Mouse (Mus musculus): Measurements from ENCODE around the gene Hira. TPM values are rescaled to one million over a fixed set of nuclear protein-coding genes. Genes with fewer than 3 reads are reported as not detected.

The Hira gene
- polyA plus RNA-seq, 1 experiment from 2014 or later: 8.0 TPM

- no peak for ATAC-seq (replicated peaks; ENCODE audit: extremely low read depth, insufficient read depth, low FRiP score)
- Histone ChIP-seq H3K4me1 (ENCODE audit: control insufficient read depth, insufficient read depth, low read length) (no peaks in the 10 kb centered on the region), H3K36me3 (ENCODE audit: control insufficient read depth, insufficient read depth) (peaks cover 17% of the 10 kb centered on the region), H3K9me3 (replicated peaks; ENCODE audit: control insufficient read depth, low read length) (no peaks in the 10 kb centered on the region), H3K4me3 (ENCODE audit: low read length) (no peak overlapping the region), H3K27me3 (ENCODE audit: control insufficient read depth, insufficient read depth, low read length) (no peaks in the 10 kb centered on the region), H3K4me2 (ENCODE audit: low read depth, low read length) (no peak overlapping the region), H3K9ac (ENCODE audit: low read length) (no peak overlapping the region), H3K27ac (ENCODE audit: low read length) (no peak overlapping the region)
- 70% methylated on average over 3 of the region's 3 CpGs for WGBS
Measured at GRCm38 (mm10) chr16:18895249-18895648, 18.4 kb downstream of the Hira start.

GRCm38 (mm10) chr16:18896429-18896828 lies 19.6 kb downstream of the Hira start:
- no peaks in the 10 kb centered on the region for H3K27me3 ChIP-seq (ENCODE audit: control insufficient read depth, insufficient read depth, low read length)
- 36% methylated on average over 10 of the region's 10 CpGs for WGBS
- H3K4me1 ChIP-seq (ENCODE audit: control insufficient read depth, insufficient read depth, low read length): no peaks in the 10 kb centered on the region
- no peak overlapping the region for H3K4me3 ChIP-seq (ENCODE audit: low read length)
- ATAC-seq (replicated peaks; ENCODE audit: extremely low read depth, insufficient read depth, low FRiP score): no peak
- H3K36me3 ChIP-seq (ENCODE audit: control insufficient read depth, insufficient read depth): peaks cover 24% of the 10 kb centered on the region
- no peak overlapping the region for H3K27ac ChIP-seq (ENCODE audit: low read length)
- H3K9me3 ChIP-seq (replicated peaks; ENCODE audit: control insufficient read depth, low read length): no peaks in the 10 kb centered on the region
- no peak overlapping the region for H3K4me2 ChIP-seq (ENCODE audit: low read depth, low read length)
- H3K9ac ChIP-seq (ENCODE audit: low read length): no peak overlapping the region

GRCm38 (mm10) chr16:18905648-18906047 lies 28.8 kb downstream of the Hira start:
- H3K9me3 ChIP-seq (replicated peaks; ENCODE audit: control insufficient read depth, low read length): no peaks in the 10 kb centered on the region
- H3K27ac ChIP-seq (ENCODE audit: low read length): no peak overlapping the region
- no peak overlapping the region for H3K4me2 ChIP-seq (ENCODE audit: low read depth, low read length)
- H3K4me3 ChIP-seq (ENCODE audit: low read length): no peak overlapping the region
- peaks cover 23% of the 10 kb centered on the region for H3K36me3 ChIP-seq (ENCODE audit: control insufficient read depth, insufficient read depth)
- H3K27me3 ChIP-seq (ENCODE audit: control insufficient read depth, insufficient read depth, low read length): no peaks in the 10 kb centered on the region
- H3K9ac ChIP-seq (ENCODE audit: low read length): no peak overlapping the region
- 87% methylated on average over 1 of the region's 1 CpGs for WGBS
- ATAC-seq (replicated peaks; ENCODE audit: extremely low read depth, insufficient read depth, low FRiP score): no peak
- H3K4me1 ChIP-seq (ENCODE audit: control insufficient read depth, insufficient read depth, low read length): no peaks in the 10 kb centered on the region

GRCm38 (mm10) chr16:18916064-18916463 lies 39.2 kb downstream of the Hira start:
- H3K27ac ChIP-seq (ENCODE audit: low read length): no peak overlapping the region
- 93% methylated on average over 4 of the region's 4 CpGs for WGBS
- H3K9ac ChIP-seq (ENCODE audit: low read length): no peak overlapping the region
- no peaks in the 10 kb centered on the region for H3K9me3 ChIP-seq (replicated peaks; ENCODE audit: control insufficient read depth, low read length)
- no peak overlapping the region for H3K4me2 ChIP-seq (ENCODE audit: low read depth, low read length)
- H3K27me3 ChIP-seq (ENCODE audit: control insufficient read depth, insufficient read depth, low read length): no peaks in the 10 kb centered on the region
- H3K4me3 ChIP-seq (ENCODE audit: low read length): no peak overlapping the region
- ATAC-seq (replicated peaks; ENCODE audit: extremely low read depth, insufficient read depth, low FRiP score): no peak
- peaks cover 49% of the 10 kb centered on the region for H3K36me3 ChIP-seq (ENCODE audit: control insufficient read depth, insufficient read depth)
- H3K4me1 ChIP-seq (ENCODE audit: control insufficient read depth, insufficient read depth, low read length): no peaks in the 10 kb centered on the region

- no peak overlapping the region for H3K4me3 ChIP-seq (ENCODE audit: low read length)
- peaks cover 65% of the 10 kb centered on the region for H3K36me3 ChIP-seq (ENCODE audit: control insufficient read depth, insufficient read depth)
- H3K27me3 ChIP-seq (ENCODE audit: control insufficient read depth, insufficient read depth, low read length): no peaks in the 10 kb centered on the region
- 83% methylated on average over 2 of the region's 2 CpGs for WGBS
- no peaks in the 10 kb centered on the region for H3K4me1 ChIP-seq (ENCODE audit: control insufficient read depth, insufficient read depth, low read length)
- H3K4me2 ChIP-seq (ENCODE audit: low read depth, low read length): no peak overlapping the region
- no peak for ATAC-seq (replicated peaks; ENCODE audit: extremely low read depth, insufficient read depth, low FRiP score)
- no peak overlapping the region for H3K9ac ChIP-seq (ENCODE audit: low read length)
- no peaks in the 10 kb centered on the region for H3K9me3 ChIP-seq (replicated peaks; ENCODE audit: control insufficient read depth, low read length)
- H3K27ac ChIP-seq (ENCODE audit: low read length): no peak overlapping the region
Measured at GRCm38 (mm10) chr16:18921771-18922170, 44.9 kb downstream of the Hira start.

- WGBS: 91% methylated on average over 1 of the region's 1 CpGs
- peaks cover 44% of the 10 kb centered on the region for H3K36me3 ChIP-seq (ENCODE audit: control insufficient read depth, insufficient read depth)
- no peaks in the 10 kb centered on the region for H3K27me3 ChIP-seq (ENCODE audit: control insufficient read depth, insufficient read depth, low read length)
- ATAC-seq (replicated peaks; ENCODE audit: extremely low read depth, insufficient read depth, low FRiP score): no peak
- H3K27ac ChIP-seq (ENCODE audit: low read length): no peak overlapping the region
- H3K4me1 ChIP-seq (ENCODE audit: control insufficient read depth, insufficient read depth, low read length): no peaks in the 10 kb centered on the region
- no peak overlapping the region for H3K4me2 ChIP-seq (ENCODE audit: low read depth, low read length)
- no peak overlapping the region for H3K9ac ChIP-seq (ENCODE audit: low read length)
- H3K4me3 ChIP-seq (ENCODE audit: low read length): no peak overlapping the region
- H3K9me3 ChIP-seq (replicated peaks; ENCODE audit: control insufficient read depth, low read length): no peaks in the 10 kb centered on the region
Measured at GRCm38 (mm10) chr16:18927963-18928362, 51.1 kb downstream of the Hira start.

GRCm38 (mm10) chr16:18938321-18939082 lies 61.7 kb downstream of the Hira start:
- 86% methylated on average over 5 of the region's 5 CpGs for WGBS
- H3K36me3 ChIP-seq (ENCODE audit: control insufficient read depth, insufficient read depth): peaks cover 41% of the 10 kb centered on the region
- H3K4me3 ChIP-seq (ENCODE audit: low read length): no peak overlapping the region
- no peak for ATAC-seq (replicated peaks; ENCODE audit: extremely low read depth, insufficient read depth, low FRiP score)
- H3K27ac ChIP-seq (ENCODE audit: low read length): no peak overlapping the region
- no peaks in the 10 kb centered on the region for H3K27me3 ChIP-seq (ENCODE audit: control insufficient read depth, insufficient read depth, low read length)
- no peak overlapping the region for H3K9ac ChIP-seq (ENCODE audit: low read length)
- H3K4me1 ChIP-seq (ENCODE audit: control insufficient read depth, insufficient read depth, low read length): no peaks in the 10 kb centered on the region
- no peaks in the 10 kb centered on the region for H3K9me3 ChIP-seq (replicated peaks; ENCODE audit: control insufficient read depth, low read length)
- H3K4me2 ChIP-seq (ENCODE audit: low read depth, low read length): no peak overlapping the region

- peaks cover 36% of the 10 kb centered on the region for H3K36me3 ChIP-seq (ENCODE audit: control insufficient read depth, insufficient read depth)
- no peaks in the 10 kb centered on the region for H3K27me3 ChIP-seq (ENCODE audit: control insufficient read depth, insufficient read depth, low read length)
- ATAC-seq (replicated peaks; ENCODE audit: extremely low read depth, insufficient read depth, low FRiP score): no peak
- H3K4me2 ChIP-seq (ENCODE audit: low read depth, low read length): no peak overlapping the region
- WGBS: 87% methylated on average over 6 of the region's 6 CpGs
- H3K9ac ChIP-seq (ENCODE audit: low read length): no peak overlapping the region
- H3K4me1 ChIP-seq (ENCODE audit: control insufficient read depth, insufficient read depth, low read length): no peaks in the 10 kb centered on the region
- H3K4me3 ChIP-seq (ENCODE audit: low read length): no peak overlapping the region
- no peak overlapping the region for H3K27ac ChIP-seq (ENCODE audit: low read length)
- no peaks in the 10 kb centered on the region for H3K9me3 ChIP-seq (replicated peaks; ENCODE audit: control insufficient read depth, low read length)
Measured at GRCm38 (mm10) chr16:18943906-18944305, 67.1 kb downstream of the Hira start.

- WGBS: 93% methylated on average over 9 of the region's 9 CpGs
- Histone ChIP-seq H3K4me1 (ENCODE audit: control insufficient read depth, insufficient read depth, low read length) (no peaks in the 10 kb centered on the region), H3K27ac (ENCODE audit: low read length) (no peak overlapping the region), H3K4me2 (ENCODE audit: low read depth, low read length) (no peak overlapping the region), H3K36me3 (ENCODE audit: control insufficient read depth, insufficient read depth) (peaks cover 49% of the 10 kb centered on the region), H3K9me3 (replicated peaks; ENCODE audit: control insufficient read depth, low read length) (no peaks in the 10 kb centered on the region), H3K4me3 (ENCODE audit: low read length) (no peak overlapping the region), H3K27me3 (ENCODE audit: control insufficient read depth, insufficient read depth, low read length) (no peaks in the 10 kb centered on the region), H3K9ac (ENCODE audit: low read length) (no peak overlapping the region)
- ATAC-seq (replicated peaks; ENCODE audit: extremely low read depth, insufficient read depth, low FRiP score): no peak
Measured at GRCm38 (mm10) chr16:18948941-18949340, 72.1 kb downstream of the Hira start.

Data from heart, embryonic 16.5 days (tissue).